Mouse (Mus musculus): Measurements from ENCODE around the gene Accs.

DNA sequence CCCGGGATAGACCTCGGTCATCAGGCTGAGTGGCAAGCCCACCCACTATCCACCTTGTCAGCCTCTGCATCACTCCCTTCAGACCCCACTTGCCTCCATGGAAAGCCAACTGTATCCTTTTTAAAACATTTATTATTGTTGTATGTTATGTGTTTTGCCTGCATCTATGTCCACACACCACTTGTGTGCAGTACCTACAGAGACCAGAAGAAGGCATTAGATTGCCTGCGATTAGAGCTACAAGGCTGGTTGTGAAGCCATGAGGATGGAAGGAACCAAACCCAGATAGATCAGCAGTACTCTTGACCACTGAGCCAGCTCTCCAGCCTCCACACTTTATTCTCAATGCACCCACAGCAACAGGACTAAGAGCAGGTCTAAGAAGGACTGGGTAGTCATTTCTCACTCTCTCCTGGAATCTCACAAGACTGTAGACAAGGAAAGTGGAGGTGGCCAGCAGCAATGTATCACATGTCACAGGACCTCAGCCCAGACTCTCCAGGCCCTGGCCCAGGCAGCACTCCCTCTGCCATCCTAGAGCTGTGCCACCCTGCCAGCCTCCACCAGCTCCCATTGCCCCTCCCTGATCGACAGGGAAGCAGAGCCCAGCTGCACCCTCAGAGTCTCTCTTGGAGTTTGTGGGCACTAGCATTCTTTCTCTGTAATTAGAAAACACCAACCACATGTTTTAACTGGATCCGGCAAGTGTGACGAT is 43.1 kb downstream of the Accs start:
- TF ChIP-seq CTCF (conservative IDR thresholded peaks at IDR 0.05; ENCODE audit: insufficient read depth, insufficient read length, low read depth, low read length) = no peak
- no peak for TF ChIP-seq POLR2A (IDR thresholded peaks at IDR 0.05; ENCODE audit: low read depth, low read length)
